Mouse (Mus musculus): ENCODE data around the gene Hdac1. TPM values are rescaled to one million over a fixed set of nuclear protein-coding genes. Genes with fewer than 3 reads are reported as not detected.

The Hdac1 gene
- polyA plus RNA-seq, 1 experiment from 2014 or later, result 76.0 TPM

Small RNA genes lying within 50 kb of the gene (microRNA-seq; reads per million reads assigned to microRNA genes)
- gene Mir8119, result not detected

Other genes starting within 250 kb of the Hdac1 start
- gene Rbbp4, start 207.3 kb downstream of the Hdac1 start, polyA plus RNA-seq (2014; fragmentation: Nextera tagmentation; extraction: Ambion mirVana), result 251 and 261 TPM in 2 replicates
- gene Zbtb8os, start 207.0 kb downstream of the Hdac1 start, polyA plus RNA-seq (2014; fragmentation: Nextera tagmentation; extraction: Ambion mirVana), result 17.7 and 23.7 TPM in 2 replicates
- gene Zbtb8a, start 164.6 kb downstream of the Hdac1 start, polyA plus RNA-seq (2014; fragmentation: Nextera tagmentation; extraction: Ambion mirVana), result 11.4 and 14.6 TPM in 2 replicates
- 15.0 and 17.6 TPM in 2 replicates for gene Zbtb8b, start 101.9 kb downstream of the Hdac1 start, polyA plus RNA-seq (2014; fragmentation: Nextera tagmentation; extraction: Ambion mirVana)
- 29.5 and 33.8 TPM in 2 replicates for gene Bsdc1, start 81.1 kb downstream of the Hdac1 start, polyA plus RNA-seq (2014; fragmentation: Nextera tagmentation; extraction: Ambion mirVana)
- 0.16 and 0.46 TPM in 2 replicates for gene Tssk3, start 51.7 kb downstream of the Hdac1 start, polyA plus RNA-seq (2014; fragmentation: Nextera tagmentation; extraction: Ambion mirVana)
- gene Fam229a, start 51.5 kb downstream of the Hdac1 start, polyA plus RNA-seq (2014; fragmentation: Nextera tagmentation; extraction: Ambion mirVana), result 0.55 and 0.78 TPM in 2 replicates
- 1,580 and 1,755 TPM in 2 replicates for gene Marcksl1, start 29.1 kb downstream of the Hdac1 start, polyA plus RNA-seq (2014; fragmentation: Nextera tagmentation; extraction: Ambion mirVana)
- 10.6 and 13.0 TPM in 2 replicates for gene Lck, start 30.9 kb upstream of the Hdac1 start, polyA plus RNA-seq (2014; fragmentation: Nextera tagmentation; extraction: Ambion mirVana)
- 0.39 and 1.0 TPM in 2 replicates for gene Fam167b, start 35.8 kb upstream of the Hdac1 start, polyA plus RNA-seq (2014; fragmentation: Nextera tagmentation; extraction: Ambion mirVana)
- gene Eif3i, start 57.9 kb upstream of the Hdac1 start, polyA plus RNA-seq (2014; fragmentation: Nextera tagmentation; extraction: Ambion mirVana), result 226 and 227 TPM in 2 replicates
- 166 and 188 TPM in 2 replicates for gene Tmem234, start 58.0 kb upstream of the Hdac1 start, polyA plus RNA-seq (2014; fragmentation: Nextera tagmentation; extraction: Ambion mirVana)
- gene Dcdc2b, start 71.5 kb upstream of the Hdac1 start, polyA plus RNA-seq (2014; fragmentation: Nextera tagmentation; extraction: Ambion mirVana), result 2.7 and 5.4 TPM in 2 replicates
- 28.5 and 31.3 TPM in 2 replicates for gene Iqcc, start 76.4 kb upstream of the Hdac1 start, polyA plus RNA-seq (2014; fragmentation: Nextera tagmentation; extraction: Ambion mirVana)
- 127 and 128 TPM in 2 replicates for gene Ccdc28b, start 81.2 kb upstream of the Hdac1 start, polyA plus RNA-seq (2014; fragmentation: Nextera tagmentation; extraction: Ambion mirVana)
- gene Txlna, start 98.4 kb upstream of the Hdac1 start, polyA plus RNA-seq (2014; fragmentation: Nextera tagmentation; extraction: Ambion mirVana), result 48.5 and 52.9 TPM in 2 replicates
- gene Kpna6, start 130.1 kb upstream of the Hdac1 start, polyA plus RNA-seq (2014; fragmentation: Nextera tagmentation; extraction: Ambion mirVana), result 16.3 and 21.3 TPM in 2 replicates
- 25.6 and 29.5 TPM in 2 replicates for gene Tmem39b, start 154.1 kb upstream of the Hdac1 start, polyA plus RNA-seq (2014; fragmentation: Nextera tagmentation; extraction: Ambion mirVana)
- 120 and 125 TPM in 2 replicates for gene Khdrbs1, start 199.6 kb upstream of the Hdac1 start, polyA plus RNA-seq (2014; fragmentation: Nextera tagmentation; extraction: Ambion mirVana)